Mouse (Mus musculus) C2C12 (cell line): ENCODE data around the gene Xxylt1. TPM values are rescaled to one million over a fixed set of nuclear protein-coding genes. Genes with fewer than 3 reads are reported as not detected.
A peak's percentile ranks its signal among the peaks of the same experiment; 100 is the strongest.

Experiments used
- H3K27me3 ChIP-seq: one replicate; pipeline ENCODE4 v1.6.1; 2011; ENCODE audit not compliant: control insufficient read depth, insufficient read depth, insufficient read length
- H3K36me3 ChIP-seq: one replicate; pipeline ENCODE4 v1.6.1; 2011; ENCODE audit not compliant: control insufficient read depth, insufficient read depth
- H3K4me3 ChIP-seq: one replicate; pipeline ENCODE4 v1.5.1; 2011; ENCODE audit warnings: mild to moderate bottlenecking, control low read depth; ENCODE audit not compliant: poor library complexity, insufficient read depth, severe bottlenecking
- H3K79me2 ChIP-seq: one replicate; pipeline ENCODE4 v1.6.1; 2011; ENCODE audit not compliant: control insufficient read depth, insufficient read depth
- H3K79me3 ChIP-seq: one replicate; pipeline ENCODE4 v1.6.1; 2011; ENCODE audit warnings: low read depth, control low read depth
- H3ac ChIP-seq: one replicate; pipeline ENCODE3; 2011; ENCODE audit warnings: low read depth; ENCODE audit not compliant: control insufficient read depth, insufficient read length
- CEBPB ChIP-seq: IDR thresholded peaks from one replicate; pipeline ENCODE4 v1.6.1; 2011; ENCODE audit warnings: low read depth, mild to moderate bottlenecking, control low read depth, moderate library complexity
- CTCF ChIP-seq: IDR thresholded peaks from one replicate; pipeline ENCODE4 v1.5.1; 2011; ENCODE audit not compliant: control insufficient read depth, insufficient read depth, insufficient read length
- FOSL1 ChIP-seq: IDR thresholded peaks from one replicate; pipeline ENCODE4 v1.8.0; 2011; ENCODE audit warnings: mild to moderate bottlenecking, low read length; ENCODE audit not compliant: poor library complexity, insufficient read depth, severe bottlenecking
- MAX ChIP-seq: IDR thresholded peaks from one replicate; pipeline ENCODE4 v1.6.1; 2011; ENCODE audit warnings: mild to moderate bottlenecking, control low read depth
- MYOD1 ChIP-seq: IDR thresholded peaks from one replicate; pipeline ENCODE4 v1.6.1; 2011; ENCODE audit warnings: low read depth; ENCODE audit not compliant: control insufficient read depth, insufficient read length
- MYOG ChIP-seq: IDR thresholded peaks from one replicate; pipeline ENCODE4 v1.6.1; 2011; ENCODE audit not compliant: control insufficient read depth, insufficient read length; ENCODE audit errors: extremely low read depth
- USF1 ChIP-seq: IDR thresholded peaks from one replicate; pipeline ENCODE4 v1.6.1; 2011; ENCODE audit warnings: low read depth, mild to moderate bottlenecking, control low read depth, moderate library complexity
- polyA plus RNA-seq: library from polyadenylated mRNA; unstranded; fragments of >200 nt; fragmentation: generic; extraction: Trizol; gene quantifications from one replicate; pipeline ENCODE4 v1.2.1, GENCODE M21; 2012; ENCODE audit warnings: missing spikeins

Xxylt1 gene
- polyA plus RNA-seq, 1 experiment: 10.4 TPM

- Histone ChIP-seq H3K79me2 (no peaks in the 10 kb centered on the region), H3K27me3 (no peaks in the 10 kb centered on the region), H3K79me3 (no peaks in the 10 kb centered on the region), H3K36me3 (no peaks in the 10 kb centered on the region), H3K4me3 (no peak overlapping the region), H3ac (no peak overlapping the region)
- TF ChIP-seq CTCF: no peak
- no peak for TF ChIP-seq CEBPB
- no peak for TF ChIP-seq MYOG
- TF ChIP-seq MYOD1: no peak
- no peak for TF ChIP-seq USF1
- no peak for TF ChIP-seq FOSL1
- TF ChIP-seq MAX: no peak
Measured at GRCm38 (mm10) chr16:30983699-30984098, 97.5 kb downstream of the Xxylt1 start.

GRCm38 (mm10) chr16:30983281-30983680, 98.0 kb downstream of the Xxylt1 start:
- Histone ChIP-seq H3K36me3 (no peaks in the 10 kb centered on the region), H3ac (no peak overlapping the region), H3K79me2 (no peaks in the 10 kb centered on the region), H3K79me3 (no peaks in the 10 kb centered on the region), H3K4me3 (no peak overlapping the region), H3K27me3 (no peaks in the 10 kb centered on the region)
- TF ChIP-seq FOSL1 (no peak), USF1 (no peak), CEBPB (no peak), CTCF (no peak), MYOD1 (no peak), MYOG (no peak), MAX (no peak)

- Histone ChIP-seq H3K79me2 (no peaks in the 10 kb centered on the region), H3K27me3 (no peaks in the 10 kb centered on the region), H3K36me3 (no peaks in the 10 kb centered on the region), H3K79me3 (no peaks in the 10 kb centered on the region), H3ac (no peak overlapping the region), H3K4me3 (no peak overlapping the region)
- no peak for TF ChIP-seq CTCF
- no peak for TF ChIP-seq FOSL1
- TF ChIP-seq CEBPB: no peak
- TF ChIP-seq MYOD1: no peak
Measured at GRCm38 (mm10) chr16:30981345-30981744, 99.9 kb downstream of the Xxylt1 start.

GRCm38 (mm10) chr16:30979905-30980304, 101.3 kb downstream of the Xxylt1 start:
- Histone ChIP-seq H3K27me3 (no peaks in the 10 kb centered on the region), H3K79me2 (no peaks in the 10 kb centered on the region), H3ac (no peak overlapping the region), H3K4me3 (no peak overlapping the region), H3K36me3 (no peaks in the 10 kb centered on the region), H3K79me3 (no peaks in the 10 kb centered on the region)
- no peak for TF ChIP-seq USF1
- no peak for TF ChIP-seq FOSL1
- TF ChIP-seq MAX: no peak
- TF ChIP-seq MYOG: no peak
- no peak for TF ChIP-seq CEBPB
- no peak for TF ChIP-seq MYOD1
- no peak for TF ChIP-seq CTCF

GRCm38 (mm10) chr16:30977728-30978127, 103.5 kb downstream of the Xxylt1 start:
- Histone ChIP-seq H3K4me3 (no peak overlapping the region), H3ac (no peak overlapping the region), H3K79me2 (no peaks in the 10 kb centered on the region), H3K36me3 (no peaks in the 10 kb centered on the region), H3K79me3 (no peaks in the 10 kb centered on the region), H3K27me3 (no peaks in the 10 kb centered on the region)
- TF ChIP-seq CTCF (no peak), MYOD1 (no peak), FOSL1 (no peak), USF1 (no peak), MAX (no peak), MYOG (no peak), CEBPB (no peak)

GRCm38 (mm10) chr16:30977186-30977585, 104.0 kb downstream of the Xxylt1 start:
- Histone ChIP-seq H3K27me3 (no peaks in the 10 kb centered on the region), H3K36me3 (no peaks in the 10 kb centered on the region), H3K79me3 (no peaks in the 10 kb centered on the region), H3K4me3 (no peak overlapping the region), H3ac (no peak overlapping the region), H3K79me2 (no peaks in the 10 kb centered on the region)
- TF ChIP-seq MYOG (no peak), CTCF (peak; percentile 94)
